Mouse (Mus musculus) kidney, adult 2 months (tissue): Measurements from ENCODE around the gene Frrs1l.

ENCODE experiments used
- CTCF ChIP-seq: fragments of 200-500 bp; conservative IDR thresholded peaks from 2 replicates; pipeline ENCODE4 v1.5.1; 2011; ENCODE audit warnings: low read depth, mild to moderate bottlenecking, control low read depth, low read length, moderate library complexity, mixed read lengths; ENCODE audit not compliant: insufficient read depth, insufficient read length
- POLR2A ChIP-seq: fragments of 200-500 bp; IDR thresholded peaks from one replicate; pipeline ENCODE4 v1.6.1; 2011; ENCODE audit warnings: low read depth, low read length, control low read depth

- TF ChIP-seq CTCF, result no peak
- TF ChIP-seq POLR2A, result no peak
Measured at GRCm38 (mm10) chr4:56991951-56992350, 1.8 kb upstream of the Frrs1l start.
